ENCODE assay signal across 20 mouse cellular contexts in genomic region chr8:47185396-47185795, GRCm38 (mm10).
"Had no signal": no experiment of that assay in that cellular context is flagged by ENCODE, and none has a peak within 500 bp of the region (broad histone marks: within the 10 kb centered on the region; RNA-seq: fewer than 3 reads in every experiment).

No protein-coding gene starts in this region.

- ATAC-seq: intestine, embryonic 16.5 days; liver, postnatal 0 days; midbrain, embryonic 15.5 days had no signal

- DNase-seq: kidney, postnatal 14 days; left cerebral cortex, postnatal 4 days; liver, postnatal 0 days; lung, postnatal 14 days; lung, postnatal 4 days; retina, postnatal 1 day; right cerebral cortex, postnatal 25 days; spleen, adult 18-20 months; thymus, postnatal 25 days had no signal

- H3K9ac ChIP-seq: limb, embryonic 12.5 days; limb, embryonic 15.5 days; liver, embryonic 14.5 days; liver, postnatal 0 days; lung, embryonic 15.5 days; midbrain, embryonic 12.5 days; midbrain, embryonic 15.5 days; neural tube, embryonic 12.5 days; neural tube, embryonic 15.5 days; stomach, embryonic 15.5 days had no signal

- H3K4me2 ChIP-seq: limb, embryonic 12.5 days; limb, embryonic 15.5 days; liver, embryonic 11.5 days; lung, embryonic 15.5 days; midbrain, embryonic 12.5 days; midbrain, embryonic 15.5 days; neural tube, embryonic 12.5 days; neural tube, embryonic 15.5 days; stomach, embryonic 15.5 days had no signal

- H3K9me3 ChIP-seq: limb, embryonic 12.5 days; limb, embryonic 15.5 days; lung, embryonic 15.5 days; midbrain, embryonic 12.5 days; midbrain, embryonic 15.5 days; neural tube, embryonic 12.5 days; neural tube, embryonic 15.5 days; stomach, embryonic 15.5 days had no signal

- H3K4me3 ChIP-seq: limb, embryonic 12.5 days; limb, embryonic 15.5 days; lung, embryonic 15.5 days; midbrain, embryonic 12.5 days; midbrain, embryonic 15.5 days; neural tube, embryonic 12.5 days; neural tube, embryonic 15.5 days; stomach, embryonic 15.5 days had no signal

- H3K27ac ChIP-seq: limb, embryonic 12.5 days; limb, embryonic 15.5 days; liver, embryonic 14.5 days; lung, embryonic 15.5 days; midbrain, embryonic 12.5 days; midbrain, embryonic 15.5 days; neural tube, embryonic 12.5 days; neural tube, embryonic 15.5 days; stomach, embryonic 15.5 days had no signal

- H3K27me3 ChIP-seq: limb, embryonic 12.5 days; limb, embryonic 15.5 days; lung, embryonic 15.5 days; midbrain, embryonic 12.5 days; midbrain, embryonic 15.5 days; neural tube, embryonic 12.5 days; neural tube, embryonic 15.5 days; stomach, embryonic 15.5 days had no signal

- H3K4me1 ChIP-seq: limb, embryonic 12.5 days; limb, embryonic 15.5 days; midbrain, embryonic 12.5 days; stomach, embryonic 15.5 days had no signal
